Mouse (Mus musculus) bone marrow macrophage, adult 2 months (primary cell): Measurements from ENCODE around the gene Clec2d.

Experiments used
- CTCF ChIP-seq: IDR thresholded peaks from 2 replicates; pipeline ENCODE4 v1.5.1; 2012; ENCODE audit warnings: low read depth, mild to moderate bottlenecking, low read length, moderate library complexity
- POLR2A ChIP-seq: IDR thresholded peaks from 2 replicates; pipeline ENCODE4 v1.6.1; 2012; ENCODE audit warnings: mild to moderate bottlenecking, low read depth, low read length, borderline replicate concordance

GRCm38 (mm10) chr6:129234456-129235360, 54.3 kb downstream of the Clec2d start:
- no peak for TF ChIP-seq POLR2A
- TF ChIP-seq CTCF: no peak
